Comparison of ENCODE assay signal across 9 mouse cellular contexts in the genomic region with DNA sequence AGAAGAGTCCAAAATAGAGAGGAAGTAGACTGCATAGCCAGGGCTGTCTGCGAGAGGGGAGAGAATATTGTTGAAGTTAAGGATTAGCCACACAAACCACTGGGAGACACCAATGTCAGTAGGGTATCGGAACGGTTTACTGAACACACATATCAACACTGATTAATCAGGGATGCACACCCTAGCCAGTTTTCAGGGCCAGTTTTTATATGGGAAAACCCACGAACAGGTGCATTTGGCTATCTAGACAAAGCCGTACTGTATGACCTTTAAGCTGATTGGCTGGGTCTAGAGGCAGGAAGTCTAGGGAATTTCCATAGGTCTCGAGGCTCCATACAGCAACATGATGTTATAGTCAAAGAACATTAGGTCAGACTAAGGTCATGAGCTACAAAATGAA. TPM values are rescaled to one million over a fixed set of nuclear protein-coding genes. Genes with fewer than 3 reads are reported as not detected.
A peak's percentile ranks its signal among the peaks of the same experiment; 100 is the strongest.
DNase-seq lines count a peak whose midpoint lies in the region; ATAC-seq lines count a peak whose summit lies in the region.
"Had no signal": no experiment of that assay in that cellular context is flagged by ENCODE, and none has a peak within 500 bp of the region (broad histone marks: within the 10 kb centered on the region; RNA-seq: fewer than 3 reads in every experiment).

No protein-coding gene starts in this region.

- peaks cover 8% of the 10 kb centered on the region for H3K27me3 ChIP-seq in megakaryocyte, embryonic 14.5 days (replicated peaks)
- H3K27me3 ChIP-seq in intestine, embryonic 15.5 days (replicated peaks): no peaks in the 10 kb centered on the region
- peaks cover 14% of the 10 kb centered on the region for H3K27me3 ChIP-seq in neural tube, embryonic 13.5 days

- H3K36me3 ChIP-seq in megakaryocyte, embryonic 14.5 days (replicated peaks; ENCODE audit: low read length): peaks cover 4% of the 10 kb centered on the region
- H3K36me3 ChIP-seq in intestine, embryonic 15.5 days: no peaks in the 10 kb centered on the region
- H3K36me3 ChIP-seq in neural tube, embryonic 13.5 days: 0 out of 2 replicates have a peak, but pooled peaks cover 10% of the 10 kb centered on the region

- H3K27ac ChIP-seq in intestine, embryonic 15.5 days: peak overlapping the region; percentile 92
- peak overlapping the region; percentile 73 for H3K27ac ChIP-seq in neural tube, embryonic 13.5 days (replicated peaks)

- H3K4me3 ChIP-seq in megakaryocyte, embryonic 14.5 days (replicated peaks): peak overlapping the region; percentile 98
- H3K4me3 ChIP-seq in intestine, embryonic 15.5 days (replicated peaks): peak overlapping the region; percentile 85
- peak overlapping the region; percentile 89 for H3K4me3 ChIP-seq in neural tube, embryonic 13.5 days

- 27% methylated on average over 6 of the region's 6 CpGs for WGBS in intestine, embryonic 15.5 days
- WGBS in neural tube, embryonic 13.5 days: 42% methylated on average over 6 of the region's 6 CpGs

- peaks cover 6% of the 10 kb centered on the region for H3K9me3 ChIP-seq in megakaryocyte, embryonic 14.5 days
- H3K9me3 ChIP-seq in intestine, embryonic 15.5 days: no peaks in the 10 kb centered on the region
- H3K9me3 ChIP-seq in neural tube, embryonic 13.5 days: no peaks in the 10 kb centered on the region

- peak; percentile 50 for DNase-seq in c-Kit-positive CD71-positive TER-119-positive erythroid progenitor cells, embryonic 14.5 days (ENCODE audit: low spot score)
- DNase-seq in adrenal gland, postnatal 14 days: no peak
- DNase-seq in kidney, adult 8-10 months: no peak

- no peak for ATAC-seq in megakaryocyte, adult 5-6 weeks (ENCODE audit: poor library complexity, severe bottlenecking)
- ATAC-seq in intestine, embryonic 15.5 days: peak; percentile 31
- ATAC-seq in neural tube, embryonic 13.5 days (ENCODE audit: low read depth): no peak
- no peak; the same call in 1 of the 2 replicates for ATAC-seq in megakaryocyte progenitor cell, adult 5-6 weeks (replicated peaks; ENCODE audit: poor library complexity)

- peak overlapping the region; percentile 45 for H3K9ac ChIP-seq in intestine, embryonic 15.5 days
- peak overlapping the region; percentile 92 for H3K9ac ChIP-seq in neural tube, embryonic 13.5 days

- H3K4me2 ChIP-seq in intestine, embryonic 15.5 days (replicated peaks): peak overlapping the region; percentile 87
- H3K4me2 ChIP-seq in neural tube, embryonic 13.5 days: peak overlapping the region; percentile 78

- peaks cover 45% of the 10 kb centered on the region for H3K4me1 ChIP-seq in megakaryocyte, embryonic 14.5 days
- H3K4me1 ChIP-seq in intestine, embryonic 15.5 days (replicated peaks): peaks cover 10% of the 10 kb centered on the region
- peaks cover 29% of the 10 kb centered on the region for H3K4me1 ChIP-seq in neural tube, embryonic 13.5 days (replicated peaks)

RNA-seq across cellular contexts. Expression of a gene that starts 0.8 kb away (rescaled TPM):
- 9.8 and 13.7 TPM in 2 replicates for polyA plus RNA-seq in megakaryocyte, embryonic 14.5 days (2012; ENCODE audit: insufficient read depth, low replicate concordance)
- 3.7 and 5.1 TPM in 2 replicates for total RNA-seq in megakaryocyte, adult 5-6 weeks (2015)
- 5.8 and 5.9 TPM in 2 replicates for total RNA-seq in megakaryocyte, adult 5-6 weeks (2017)
- polyA plus RNA-seq in intestine, embryonic 15.5 days (2015; fragmentation: Nextera tagmentation; extraction: Ambion mirVana): 15.5 and 18.0 TPM in 2 replicates
- 18.0 and 22.9 TPM in 2 replicates for polyA plus RNA-seq in neural tube, embryonic 13.5 days (2015; fragmentation: Nextera tagmentation; extraction: Ambion mirVana)
- 15.0 and 19.6 TPM in 2 replicates for total RNA-seq in adrenal gland, postnatal 14 days (2021)
- total RNA-seq in megakaryocyte progenitor cell, adult 5-6 weeks (2015): 7.6 and 9.0 TPM in 2 replicates
- 10.5 and 11.7 TPM in 2 replicates for total RNA-seq in megakaryocyte progenitor cell, adult 5-6 weeks (2017)

RNA-seq across cellular contexts. Expression of a gene that starts 1.3 kb away (rescaled TPM):
- 0.25 TPM in 1 of 2 replicates, not detected in the other for polyA plus RNA-seq in megakaryocyte, embryonic 14.5 days (2012; ENCODE audit: insufficient read depth, low replicate concordance)
- total RNA-seq in megakaryocyte, adult 5-6 weeks (2015): 0.11 TPM in 1 of 2 replicates, not detected in the other
- 0.57 and 0.88 TPM in 2 replicates for total RNA-seq in megakaryocyte, adult 5-6 weeks (2017)
- polyA plus RNA-seq in intestine, embryonic 15.5 days (2015; fragmentation: Nextera tagmentation; extraction: Ambion mirVana): 1.8 TPM in 1 of 2 replicates, not detected in the other
- 5.7 TPM in 1 of 2 replicates, not detected in the other for polyA plus RNA-seq in neural tube, embryonic 13.5 days (2015; fragmentation: Nextera tagmentation; extraction: Ambion mirVana)
- total RNA-seq in adrenal gland, postnatal 14 days (2021): 2.2 and 3.6 TPM in 2 replicates
- total RNA-seq in megakaryocyte progenitor cell, adult 5-6 weeks (2015): 0.47 TPM in 1 of 2 replicates, not detected in the other
- 1.6 and 2.0 TPM in 2 replicates for total RNA-seq in megakaryocyte progenitor cell, adult 5-6 weeks (2017)

RNA-seq across cellular contexts. Expression of a gene that starts 8.3 kb away (rescaled TPM):
- 2.6 TPM in 1 of 2 replicates, not detected in the other for polyA plus RNA-seq in megakaryocyte, embryonic 14.5 days (2012; ENCODE audit: insufficient read depth, low replicate concordance)
- total RNA-seq in megakaryocyte, adult 5-6 weeks (2015): 0.58 and 1.9 TPM in 2 replicates
- 0.49 and 1.1 TPM in 2 replicates for total RNA-seq in megakaryocyte, adult 5-6 weeks (2017)
- 47.7 and 65.3 TPM in 2 replicates for polyA plus RNA-seq in intestine, embryonic 15.5 days (2015; fragmentation: Nextera tagmentation; extraction: Ambion mirVana)
- 19.0 and 27.3 TPM in 2 replicates for polyA plus RNA-seq in neural tube, embryonic 13.5 days (2015; fragmentation: Nextera tagmentation; extraction: Ambion mirVana)
- 23.5 and 30.2 TPM in 2 replicates for total RNA-seq in adrenal gland, postnatal 14 days (2021)
- total RNA-seq in megakaryocyte progenitor cell, adult 5-6 weeks (2015): 0.24 and 0.25 TPM in 2 replicates
- 2.0 TPM in 1 of 2 replicates, not detected in the other for total RNA-seq in megakaryocyte progenitor cell, adult 5-6 weeks (2017)

RNA-seq across cellular contexts. Expression of a gene that starts 14.3 kb away (rescaled TPM):
- polyA plus RNA-seq in megakaryocyte, embryonic 14.5 days (2012; ENCODE audit: insufficient read depth, low replicate concordance): 78.7 and 108 TPM in 2 replicates
- total RNA-seq in megakaryocyte, adult 5-6 weeks (2015): 18.2 and 24.2 TPM in 2 replicates
- 19.0 and 22.3 TPM in 2 replicates for total RNA-seq in megakaryocyte, adult 5-6 weeks (2017)
- polyA plus RNA-seq in intestine, embryonic 15.5 days (2015; fragmentation: Nextera tagmentation; extraction: Ambion mirVana): 63.9 and 68.5 TPM in 2 replicates
- 120 and 123 TPM in 2 replicates for polyA plus RNA-seq in neural tube, embryonic 13.5 days (2015; fragmentation: Nextera tagmentation; extraction: Ambion mirVana)
- 51.4 and 56.3 TPM in 2 replicates for total RNA-seq in adrenal gland, postnatal 14 days (2021)
- total RNA-seq in megakaryocyte progenitor cell, adult 5-6 weeks (2015): 17.8 and 21.9 TPM in 2 replicates
- total RNA-seq in megakaryocyte progenitor cell, adult 5-6 weeks (2017): 34.2 and 41.8 TPM in 2 replicates

RNA-seq across cellular contexts. Expression of a gene that starts 31.3 kb away (rescaled TPM):
- polyA plus RNA-seq in megakaryocyte, embryonic 14.5 days (2012; ENCODE audit: insufficient read depth, low replicate concordance): 0.34 TPM in 1 of 2 replicates, not detected in the other
- total RNA-seq in megakaryocyte, adult 5-6 weeks (2015): 0.04 TPM in 1 of 2 replicates, not detected in the other
- total RNA-seq in megakaryocyte, adult 5-6 weeks (2017): not detected in 2 replicates
- 22.6 and 23.4 TPM in 2 replicates for polyA plus RNA-seq in intestine, embryonic 15.5 days (2015; fragmentation: Nextera tagmentation; extraction: Ambion mirVana)
- 103 and 113 TPM in 2 replicates for polyA plus RNA-seq in neural tube, embryonic 13.5 days (2015; fragmentation: Nextera tagmentation; extraction: Ambion mirVana)
- 26.9 and 44.7 TPM in 2 replicates for total RNA-seq in adrenal gland, postnatal 14 days (2021)
- total RNA-seq in megakaryocyte progenitor cell, adult 5-6 weeks (2015): not detected in 2 replicates
- total RNA-seq in megakaryocyte progenitor cell, adult 5-6 weeks (2017): not detected in 2 replicates
- total RNA-seq: hematopoietic stem cell, adult 5-6 weeks had no signal
